ENCODE assay signal across 8 mouse cellular contexts in the genomic region with DNA sequence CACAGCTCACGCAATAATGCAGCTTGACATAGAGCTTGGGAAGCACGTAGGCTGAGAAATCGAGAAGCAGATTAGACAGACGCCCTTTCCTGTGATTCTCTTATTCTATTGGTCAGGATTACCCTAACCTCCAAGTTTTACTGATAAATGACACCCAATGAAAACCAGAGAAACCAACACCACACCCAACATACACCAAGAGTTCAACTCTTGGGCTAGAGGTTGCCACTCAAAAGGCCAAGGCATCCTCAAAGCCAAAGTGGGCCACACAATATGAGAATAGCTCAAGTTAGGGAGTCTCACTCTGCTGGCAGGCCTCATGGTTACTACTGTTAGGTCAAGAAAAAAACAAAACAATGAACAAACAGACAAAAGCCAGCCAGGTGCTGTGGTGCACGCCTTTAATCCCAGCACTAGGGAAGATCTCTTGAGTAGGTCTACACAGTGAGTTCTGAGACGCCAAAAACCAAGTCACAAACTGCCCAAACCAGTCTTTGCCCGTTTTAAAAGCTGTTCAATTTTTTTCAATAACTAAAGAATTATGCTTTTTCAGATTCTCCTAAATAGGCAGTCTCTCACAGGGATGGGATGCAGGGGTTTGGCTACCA. TPM values are rescaled to one million over a fixed set of nuclear protein-coding genes. Genes with fewer than 3 reads are reported as not detected.
DNase-seq lines count a peak whose midpoint lies in the region; ATAC-seq and TF ChIP-seq lines count a peak whose summit lies in the region.

No protein-coding gene starts in this region.

- peak; percentile 37 for ATAC-seq in erythroblast, adult 5-6 weeks (replicated peaks; ENCODE audit: low FRiP score, poor library complexity, severe bottlenecking)

- WGBS in thymus, adult 2 months: 43% methylated on average over 7 of the region's 7 CpGs
- WGBS in liver, adult 2 months: 34% methylated on average over 7 of the region's 7 CpGs

- peaks cover 14% of the 10 kb centered on the region for H3K36me3 ChIP-seq in thymus, adult 2 months (ENCODE audit: control insufficient read depth, insufficient read depth, low read length)
- H3K36me3 ChIP-seq in liver, adult 2 months (ENCODE audit: control insufficient read depth, insufficient read depth, low read length): peaks cover 13% of the 10 kb centered on the region

- no peak for TF ChIP-seq CTCF in thymus, adult 2 months (IDR thresholded peaks at IDR 0.05; ENCODE audit: borderline replicate concordance, control insufficient read depth, extremely low read depth, insufficient read depth, low read length, poor library complexity)
- no peak for TF ChIP-seq CTCF in liver, adult 2 months (IDR thresholded peaks at IDR 0.05; ENCODE audit: low read depth, low read length)

- no peak overlapping the region for H3K27ac ChIP-seq in thymus, adult 2 months (ENCODE audit: control insufficient read depth, insufficient read depth, low read length)
- H3K27ac ChIP-seq in liver, adult 2 months (replicated peaks; ENCODE audit: insufficient read depth, low read depth, low read length): no peak overlapping the region

- peak overlapping the region; percentile 69 for H3K4me3 ChIP-seq in thymus, adult 2 months (ENCODE audit: control insufficient read depth, insufficient read depth, low read length)
- peak overlapping the region; percentile 97 for H3K4me3 ChIP-seq in liver, adult 2 months (ENCODE audit: insufficient read depth, low read depth, low read length)

- no peak for DNase-seq in thymus, adult 2 months
- no peak for DNase-seq in thymus, adult 18-20 months
- DNase-seq in liver, adult 2 months (ENCODE audit: extremely low read depth, low read depth, low spot score): no peak
- DNase-seq in right cerebral cortex, postnatal 25 days: no peak
- no peak for DNase-seq in natural killer cell, adult 2 months (ENCODE audit: low spot score in 2 of 2)
- DNase-seq in adrenal gland, adult 2 months: no peak
- DNase-seq in urinary bladder, adult 18-20 months (ENCODE audit: low spot score in 2 of 2): no peak

- no peaks in the 10 kb centered on the region for H3K27me3 ChIP-seq in thymus, adult 2 months (ENCODE audit: control insufficient read depth, insufficient read depth, low read length)
- H3K27me3 ChIP-seq in liver, adult 2 months (ENCODE audit: control insufficient read depth, insufficient read depth, low read length): no peaks in the 10 kb centered on the region

- H3K79me2 ChIP-seq in liver, adult 2 months (ENCODE audit: control insufficient read depth, insufficient read depth, low read length): peaks cover 6% of the 10 kb centered on the region; the same call in 1 of the 2 replicates

- H3K9ac ChIP-seq in liver, adult 2 months (ENCODE audit: low read depth, low read length): peak overlapping the region; percentile 95

- H3K4me1 ChIP-seq in thymus, adult 2 months (replicated peaks; ENCODE audit: control insufficient read depth, insufficient read depth, low read length): peaks cover 6% of the 10 kb centered on the region
- H3K4me1 ChIP-seq in liver, adult 2 months (ENCODE audit: control insufficient read depth, insufficient read depth, low read length): peaks cover 6% of the 10 kb centered on the region

- no peak for TF ChIP-seq POLR2A in thymus, adult 2 months (IDR thresholded peaks at IDR 0.05; ENCODE audit: control insufficient read depth, extremely low read depth, insufficient read depth, low read length, poor library complexity)
- no peak for TF ChIP-seq POLR2A in liver, adult 2 months (IDR thresholded peaks at IDR 0.05; ENCODE audit: extremely low read depth, insufficient read depth, low read length)

RNA-seq across cellular contexts. Expression of a gene that starts 1.2 kb away (rescaled TPM):
- polyA plus RNA-seq in thymus, adult 2 months (2012; rRNA removed): 988 and 1,135 TPM in 2 replicates
- 345 and 426 TPM in 2 replicates for total RNA-seq in erythroblast, adult 5-6 weeks (2015; ENCODE audit: low replicate concordance)
- total RNA-seq in erythroblast, adult 5-6 weeks (2017; ENCODE audit: low replicate concordance): 114 and 205 TPM in 2 replicates
- 234 and 279 TPM in 2 replicates for total RNA-seq in liver, adult 2 months (2014; rRNA removed)
- polyA plus RNA-seq in liver, adult 2 months (2012; rRNA removed): 425 and 439 TPM in 2 replicates
- total RNA-seq in adrenal gland, adult 2 months (2021): 100 to 1,000 TPM; 715 to 972 TPM
- 581 and 897 TPM in 2 replicates for polyA plus RNA-seq in adrenal gland, adult 2 months (2012; rRNA removed)

RNA-seq across cellular contexts. Expression of a gene that starts 20.4 kb away (rescaled TPM):
- polyA plus RNA-seq in thymus, adult 2 months (2012; rRNA removed): 6.7 and 8.6 TPM in 2 replicates
- not detected in 2 replicates for total RNA-seq in erythroblast, adult 5-6 weeks (2015; ENCODE audit: low replicate concordance)
- 0.09 TPM in 1 of 2 replicates, not detected in the other for total RNA-seq in erythroblast, adult 5-6 weeks (2017; ENCODE audit: low replicate concordance)
- total RNA-seq in liver, adult 2 months (2014; rRNA removed): 0.09 and 0.13 TPM in 2 replicates
- polyA plus RNA-seq in liver, adult 2 months (2012; rRNA removed): 0.60 and 0.80 TPM in 2 replicates
- total RNA-seq in adrenal gland, adult 2 months (2021): 1 to 10 TPM; 1.9 to 2.6 TPM
- polyA plus RNA-seq in adrenal gland, adult 2 months (2012; rRNA removed): 3.1 and 3.5 TPM in 2 replicates

RNA-seq across cellular contexts. Expression of a gene that starts 35.9 kb away (rescaled TPM):
- polyA plus RNA-seq in thymus, adult 2 months (2012; rRNA removed): 2.8 and 3.3 TPM in 2 replicates
- total RNA-seq in erythroblast, adult 5-6 weeks (2015; ENCODE audit: low replicate concordance): 0.63 TPM in 1 of 2 replicates, not detected in the other
- 0.09 TPM in 1 of 2 replicates, not detected in the other for total RNA-seq in erythroblast, adult 5-6 weeks (2017; ENCODE audit: low replicate concordance)
- 92.9 and 115 TPM in 2 replicates for total RNA-seq in liver, adult 2 months (2014; rRNA removed)
- polyA plus RNA-seq in liver, adult 2 months (2012; rRNA removed): 37.4 and 37.9 TPM in 2 replicates
- 1 to 10 TPM; 2.3 to 3.8 TPM for total RNA-seq in adrenal gland, adult 2 months (2021)
- polyA plus RNA-seq in adrenal gland, adult 2 months (2012; rRNA removed): 1.1 and 1.3 TPM in 2 replicates

RNA-seq across cellular contexts. Expression of a gene that starts 48.5 kb away (rescaled TPM):
- 19.1 and 21.3 TPM in 2 replicates for polyA plus RNA-seq in thymus, adult 2 months (2012; rRNA removed)
- 3.1 and 7.5 TPM in 2 replicates for total RNA-seq in erythroblast, adult 5-6 weeks (2015; ENCODE audit: low replicate concordance)
- total RNA-seq in erythroblast, adult 5-6 weeks (2017; ENCODE audit: low replicate concordance): 8.4 and 11.3 TPM in 2 replicates
- total RNA-seq in liver, adult 2 months (2014; rRNA removed): 135 and 145 TPM in 2 replicates
- 103 and 168 TPM in 2 replicates for polyA plus RNA-seq in liver, adult 2 months (2012; rRNA removed)
- 10 to 100 TPM; 29.2 to 32.7 TPM for total RNA-seq in adrenal gland, adult 2 months (2021)
- polyA plus RNA-seq in adrenal gland, adult 2 months (2012; rRNA removed): 10.2 and 10.8 TPM in 2 replicates

RNA-seq across cellular contexts. Expression of a gene that starts 59.6 kb away (rescaled TPM):
- polyA plus RNA-seq in thymus, adult 2 months (2012; rRNA removed): 46.8 and 52.9 TPM in 2 replicates
- total RNA-seq in erythroblast, adult 5-6 weeks (2015; ENCODE audit: low replicate concordance): 71.3 and 75.2 TPM in 2 replicates
- total RNA-seq in erythroblast, adult 5-6 weeks (2017; ENCODE audit: low replicate concordance): 42.9 and 67.5 TPM in 2 replicates
- 24.7 and 30.0 TPM in 2 replicates for total RNA-seq in liver, adult 2 months (2014; rRNA removed)
- polyA plus RNA-seq in liver, adult 2 months (2012; rRNA removed): 17.6 and 17.8 TPM in 2 replicates
- 10 to 100 TPM; 79.7 to 88.2 TPM for total RNA-seq in adrenal gland, adult 2 months (2021)
- 6.4 and 8.6 TPM in 2 replicates for polyA plus RNA-seq in adrenal gland, adult 2 months (2012; rRNA removed)

Comparison
In these comparisons a context has a peak if more than half of its experiments do, and no peak if none do; other contexts are left out.
1. RNA of a gene that starts 35.9 kb away (total RNA-seq): 92.9 to 115 TPM in liver, adult 2 months; 2.3 to 3.8 TPM in adrenal gland, adult 2 months and 0.09 to 0.63 TPM in erythroblast, adult 5-6 weeks; every median in the first group is over 10 times any median in the second.